Mouse (Mus musculus) frontal cortex, postnatal 14 days (tissue): ENCODE results near the gene Antxr1.

Source experiments
- DNase-seq, 2 experiments: peaks; one replicate each; pipeline ENCODE4 v3.0.0; 2022; ENCODE audit warnings: low spot score in 2 of 2

Gene Antxr1

DNA sequence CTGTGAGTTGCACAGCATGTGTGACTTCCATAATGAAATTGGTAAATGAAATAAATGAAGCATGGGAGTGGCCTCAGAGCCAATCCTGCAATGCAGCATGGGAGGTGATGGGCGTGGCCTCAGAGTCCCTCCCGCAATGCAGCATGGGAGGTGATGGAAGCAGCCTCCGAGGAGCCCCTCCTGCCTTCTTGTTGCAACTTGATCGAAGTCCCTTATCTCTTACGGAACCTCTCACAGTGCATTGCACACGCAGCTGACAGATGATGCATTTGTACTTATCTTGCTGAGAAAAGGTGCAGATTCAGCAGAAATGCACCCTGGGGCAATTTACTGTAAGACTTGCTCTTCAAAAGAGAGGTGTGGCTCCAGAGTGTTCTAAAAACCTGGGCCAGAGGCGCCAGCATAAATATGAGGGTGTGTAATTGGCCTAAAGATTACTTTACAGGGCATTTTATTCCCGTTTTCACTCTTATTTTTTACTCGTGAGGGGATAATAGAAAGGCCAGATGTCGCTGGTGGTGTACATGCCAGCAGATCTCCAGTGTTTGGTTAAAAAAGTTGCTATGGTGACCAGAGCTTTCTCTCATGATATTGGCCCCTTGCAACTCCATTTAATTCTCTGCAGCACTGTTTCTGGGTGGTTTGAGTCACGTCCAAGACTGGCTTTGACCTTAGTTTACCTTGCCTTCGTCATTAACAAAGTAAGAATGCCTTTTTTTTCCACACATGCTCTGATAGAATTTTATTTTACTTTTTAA lies 195.6 kb downstream of the Antxr1 start:
- no peak for DNase-seq

DNA sequence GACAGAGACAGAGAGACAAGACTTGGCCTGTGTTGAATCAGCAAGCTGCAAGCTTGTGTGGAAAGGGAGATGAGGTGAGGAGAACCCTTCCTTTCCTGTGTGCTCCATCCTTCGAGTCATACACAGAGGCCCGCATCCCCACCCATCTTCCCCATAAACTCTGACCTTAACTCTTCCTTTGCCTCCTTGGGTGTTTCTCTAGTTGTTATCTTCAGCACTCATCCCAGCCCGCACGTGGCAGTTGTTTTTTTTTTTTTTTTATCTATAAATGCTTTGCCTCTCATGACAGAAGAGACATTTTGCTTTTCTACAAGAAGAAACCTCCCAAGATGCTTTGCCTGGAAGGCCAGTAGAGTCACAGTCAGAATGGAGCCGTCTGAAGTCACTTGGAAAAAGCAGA lies 197.1 kb downstream of the Antxr1 start:
- DNase-seq: no peak

DNA sequence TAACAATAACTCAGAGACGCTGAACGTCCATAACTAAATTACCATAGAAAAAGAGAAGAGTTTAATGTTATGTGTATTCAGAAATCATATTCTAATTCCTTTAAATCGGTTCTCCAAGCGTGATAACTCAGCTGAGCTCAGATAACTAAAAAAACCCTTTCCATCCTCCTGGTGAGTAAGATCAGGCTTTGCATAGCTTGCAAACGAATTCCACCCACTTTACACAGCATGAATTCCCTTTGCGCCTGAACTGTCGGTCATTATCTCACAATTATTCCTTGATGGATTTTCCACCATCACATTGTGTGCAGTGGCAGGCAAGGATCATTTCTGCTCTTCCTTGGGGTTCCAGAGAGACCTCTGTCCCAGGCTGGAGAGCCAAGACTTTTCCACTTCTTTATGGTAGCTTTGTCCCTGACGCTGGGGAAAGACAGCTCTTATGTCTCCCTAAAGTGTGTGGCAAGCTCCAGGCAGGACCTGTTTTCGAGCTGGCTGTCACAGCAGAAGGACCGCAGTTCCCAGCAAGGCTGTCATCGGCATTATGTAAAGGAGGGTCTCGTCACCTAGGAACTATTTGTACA lies 201.6 kb downstream of the Antxr1 start:
- no peak for DNase-seq

DNA sequence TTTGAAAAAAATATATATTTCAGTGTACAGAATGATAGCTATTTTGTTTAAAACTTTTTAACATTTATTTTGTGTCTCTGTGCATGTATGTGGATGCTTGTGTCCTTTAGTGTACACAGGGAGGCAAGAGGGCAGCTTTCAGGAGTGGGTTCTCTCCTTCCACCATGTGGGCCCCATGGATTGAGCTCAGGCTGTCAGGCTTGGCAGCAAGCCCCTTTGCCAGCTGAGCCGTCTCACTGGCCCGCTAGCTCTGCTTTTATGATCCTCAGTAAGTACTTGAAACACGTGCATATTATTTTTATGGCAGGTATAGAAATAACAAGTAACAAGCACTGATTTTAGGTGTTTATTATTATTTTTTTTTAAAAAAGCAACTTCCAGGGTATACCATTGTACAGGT lies 202.1 kb downstream of the Antxr1 start:
- DNase-seq: no peak

DNA sequence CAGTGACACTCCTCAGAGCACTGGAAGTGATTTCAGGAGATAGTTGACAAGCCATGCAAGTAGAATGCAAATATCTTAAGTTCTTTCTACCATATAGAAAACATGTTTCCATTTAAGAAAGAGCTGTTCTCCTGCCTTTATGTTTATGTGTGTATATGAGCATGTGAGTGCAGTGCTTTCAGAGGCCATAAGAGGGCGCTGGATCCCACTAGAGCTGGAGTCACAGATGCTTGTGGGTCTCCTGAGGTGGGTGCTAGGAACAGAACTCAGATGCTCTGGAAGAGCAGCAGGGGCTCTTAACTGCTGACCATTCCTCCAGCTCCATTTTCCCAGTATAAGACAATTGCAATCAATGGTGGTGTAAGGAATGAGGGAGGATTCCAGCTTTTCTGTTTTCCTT lies 204.5 kb downstream of the Antxr1 start:
- no peak for DNase-seq

DNA sequence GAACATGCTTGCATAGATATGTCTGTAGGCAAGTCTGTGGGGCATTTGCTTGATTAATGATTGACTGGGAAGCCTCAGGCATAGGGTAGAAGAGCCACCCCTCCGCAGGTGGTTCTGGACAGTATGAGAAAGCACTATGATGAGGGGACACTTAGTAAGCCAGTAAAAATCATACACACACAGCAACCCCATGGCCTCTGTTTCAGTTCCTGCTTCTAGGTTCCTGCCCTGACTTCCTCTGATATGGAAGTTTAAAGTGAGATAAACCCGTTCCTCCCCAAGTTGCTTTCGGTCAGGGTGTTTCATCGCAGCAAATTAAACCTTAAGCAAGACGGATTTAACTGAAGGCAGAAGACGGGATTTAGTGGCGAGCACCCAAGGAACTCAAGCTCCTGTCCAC lies 205.0 kb downstream of the Antxr1 start:
- DNase-seq: no peak

DNA sequence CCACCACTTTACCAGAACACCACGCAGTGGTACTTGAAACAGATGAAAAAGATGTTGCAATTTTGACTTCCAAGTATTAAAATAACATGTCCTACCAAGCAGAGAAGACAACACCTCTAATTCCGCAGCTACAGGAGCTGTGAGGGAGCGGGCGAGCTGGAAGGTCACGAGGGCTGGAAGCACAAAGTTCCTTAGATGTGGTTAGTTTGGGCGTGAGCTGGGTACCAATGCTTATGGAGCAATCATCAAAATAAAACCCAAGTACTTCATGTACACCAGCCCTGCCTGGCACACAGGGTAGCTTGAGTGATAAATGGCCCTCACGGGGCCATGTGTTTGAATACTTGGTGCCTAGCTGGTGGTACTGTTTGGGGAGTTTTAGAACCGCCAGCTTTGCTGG lies 205.8 kb downstream of the Antxr1 start:
- DNase-seq: no peak

DNA sequence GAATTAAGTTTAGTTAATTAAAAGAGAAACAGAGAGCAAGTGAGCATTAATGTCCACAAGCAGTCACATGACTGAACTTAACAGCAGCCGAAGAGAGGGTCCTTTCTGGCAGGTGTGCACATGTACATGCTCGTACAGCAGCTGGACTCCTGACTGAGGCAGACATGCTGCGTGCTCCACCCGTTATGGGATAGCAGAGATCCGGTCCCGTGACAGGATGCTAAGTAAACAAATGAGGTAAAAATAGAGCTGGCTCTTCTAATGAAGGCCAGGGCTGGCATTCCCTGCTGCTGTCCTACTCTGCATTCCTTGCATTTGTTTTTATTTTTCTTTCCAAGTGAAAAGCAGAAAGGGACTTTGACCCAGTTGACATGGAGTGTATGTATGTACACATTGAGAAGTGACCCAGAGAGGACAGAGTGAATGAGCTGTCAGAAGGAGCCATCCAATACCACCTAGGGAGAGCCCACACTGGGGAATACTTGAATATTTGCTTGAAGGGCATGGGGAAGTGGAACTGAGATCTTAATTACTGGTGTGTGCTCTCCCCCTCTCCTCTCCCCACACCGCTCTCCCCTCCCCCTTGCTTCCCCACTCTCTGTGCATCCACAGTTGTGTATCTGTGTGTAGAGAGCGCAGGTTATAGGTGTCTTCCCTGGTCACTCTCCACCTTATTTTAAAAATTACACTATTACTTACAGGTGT lies 208.4 kb downstream of the Antxr1 start:
- no peak for DNase-seq

DNA sequence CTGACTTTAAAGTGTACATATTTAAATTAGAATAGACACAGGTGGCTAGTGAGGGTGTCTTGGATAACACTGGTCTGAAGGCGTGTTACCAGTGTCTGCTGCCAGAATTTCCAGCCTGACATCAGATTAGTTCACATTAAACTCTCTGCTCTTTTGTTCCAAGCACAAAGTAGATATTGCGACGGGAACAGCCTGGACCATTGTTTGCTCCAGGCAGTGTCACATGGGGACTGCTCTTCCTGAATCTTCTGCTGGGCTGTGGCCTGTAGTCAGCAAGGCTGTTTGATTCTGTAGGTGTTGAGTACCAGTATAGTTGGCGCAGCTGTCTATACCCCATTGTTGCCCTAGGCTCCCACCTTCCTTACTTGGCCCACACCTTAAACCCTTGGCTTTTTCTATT lies 211.6 kb downstream of the Antxr1 start:
- no peak for DNase-seq

DNA sequence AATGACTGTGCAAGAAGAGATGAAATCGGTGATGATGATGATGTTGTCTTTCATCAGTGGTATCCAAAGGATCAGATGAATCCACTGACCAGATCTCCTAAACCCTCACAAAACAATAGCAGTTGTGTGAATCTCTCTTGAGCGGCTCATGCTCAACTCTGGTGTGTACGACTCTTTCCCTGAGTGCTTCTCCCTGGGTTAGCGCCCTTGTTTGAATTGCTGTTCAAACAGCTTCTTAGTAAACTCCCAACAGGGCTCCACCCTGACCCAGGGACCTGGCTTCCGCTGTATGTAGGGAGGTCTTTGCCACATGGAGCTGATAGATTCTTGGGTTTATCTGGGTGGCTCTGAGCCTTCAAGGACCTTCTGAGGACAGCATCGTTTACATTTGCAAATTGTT lies 212.2 kb downstream of the Antxr1 start:
- no peak for DNase-seq

DNA sequence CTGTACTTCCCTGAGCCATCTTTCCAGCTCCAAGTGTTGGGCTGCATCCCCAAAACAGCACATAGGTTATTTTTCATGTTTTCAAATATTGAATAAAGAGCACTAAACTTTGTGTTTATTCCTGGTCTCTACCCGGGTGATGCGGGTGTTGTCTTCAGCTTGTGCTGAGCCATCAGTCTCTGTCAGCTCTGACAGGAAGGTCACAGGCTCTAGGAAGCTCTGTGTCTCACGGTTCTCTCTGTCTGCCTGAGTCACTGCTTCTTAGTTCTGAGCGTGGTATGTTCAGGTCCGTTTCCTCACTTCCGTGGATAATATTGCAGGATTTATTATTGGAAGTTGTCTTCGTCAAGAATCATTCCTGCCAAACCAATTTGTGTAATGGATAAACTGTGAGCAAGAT lies 213.7 kb downstream of the Antxr1 start:
- DNase-seq: no peak

DNA sequence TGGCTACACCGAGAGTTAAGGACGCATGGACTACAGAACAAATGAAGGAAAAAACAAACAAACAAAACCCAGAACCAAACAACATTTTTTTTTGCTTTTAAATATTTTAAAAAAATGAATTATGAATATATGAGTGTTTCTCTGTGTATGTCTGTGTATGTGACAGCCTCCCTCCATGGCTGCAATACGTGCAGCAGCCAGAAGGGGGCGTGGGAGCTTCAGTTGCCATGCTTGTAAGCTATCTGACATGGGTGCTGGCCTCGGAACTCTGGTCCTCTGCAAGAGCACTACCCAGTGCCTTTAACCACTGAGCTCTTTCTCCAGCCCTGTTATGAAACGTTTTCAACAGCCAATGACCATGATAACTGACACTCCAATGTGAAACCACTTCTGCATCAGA lies 215.0 kb downstream of the Antxr1 start:
- no peak for DNase-seq

DNA sequence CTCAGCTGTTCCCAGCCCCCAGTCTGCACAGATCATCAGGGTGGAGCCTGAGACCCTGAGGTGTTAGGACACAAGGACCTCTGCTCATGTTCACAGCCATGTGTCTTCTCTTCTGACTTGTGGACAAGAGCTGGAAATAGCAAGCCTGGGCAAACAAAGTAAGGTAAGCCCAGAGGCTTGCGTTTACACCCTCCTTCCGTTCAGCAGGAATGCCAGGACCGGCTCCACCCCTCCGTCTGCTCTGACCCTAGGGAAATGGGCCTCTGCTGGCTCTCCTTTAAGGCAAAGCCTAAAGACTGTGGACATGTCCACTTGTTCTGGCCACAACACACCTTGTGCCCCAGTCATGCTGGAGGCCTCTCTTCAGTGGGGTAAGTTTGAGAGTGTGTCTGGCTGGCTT lies 215.6 kb downstream of the Antxr1 start:
- DNase-seq: no peak

DNA sequence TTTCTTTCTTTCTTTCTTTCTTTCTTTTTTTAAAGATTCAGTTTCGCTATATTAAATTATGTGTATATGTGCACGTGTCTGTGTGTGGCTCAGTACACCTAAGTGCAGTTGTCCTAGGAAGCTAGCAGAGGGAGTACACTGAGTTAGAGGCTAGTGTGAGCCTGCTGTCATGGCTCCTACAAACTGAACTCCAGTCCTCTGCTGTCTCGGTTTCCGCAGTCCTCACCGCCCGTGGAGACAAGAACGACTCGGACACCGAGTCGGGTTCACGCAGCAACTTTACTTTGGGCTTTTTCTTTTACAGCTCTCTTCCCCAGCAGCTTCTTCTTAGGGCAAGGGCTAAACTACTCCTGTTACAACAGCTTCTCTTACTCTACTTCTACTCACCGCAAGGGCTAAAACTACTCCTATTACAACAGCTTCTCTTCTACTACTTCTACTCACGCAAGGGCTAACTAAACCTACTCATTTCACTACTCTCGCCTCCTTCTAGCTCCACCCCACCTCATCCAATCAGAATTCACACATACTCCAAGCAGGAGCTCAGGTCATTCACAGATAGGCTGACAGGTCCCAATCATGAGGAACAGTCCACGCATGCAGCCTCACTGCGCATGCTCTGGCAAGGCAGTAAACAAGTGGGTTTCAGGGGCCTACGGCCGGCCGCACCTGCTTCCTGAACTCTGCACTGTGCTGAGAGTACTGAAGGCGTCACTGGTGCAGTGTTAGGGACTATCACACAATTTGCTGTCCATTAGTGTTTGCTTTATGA lies 216.4 kb downstream of the Antxr1 start:
- no peak for DNase-seq

DNA sequence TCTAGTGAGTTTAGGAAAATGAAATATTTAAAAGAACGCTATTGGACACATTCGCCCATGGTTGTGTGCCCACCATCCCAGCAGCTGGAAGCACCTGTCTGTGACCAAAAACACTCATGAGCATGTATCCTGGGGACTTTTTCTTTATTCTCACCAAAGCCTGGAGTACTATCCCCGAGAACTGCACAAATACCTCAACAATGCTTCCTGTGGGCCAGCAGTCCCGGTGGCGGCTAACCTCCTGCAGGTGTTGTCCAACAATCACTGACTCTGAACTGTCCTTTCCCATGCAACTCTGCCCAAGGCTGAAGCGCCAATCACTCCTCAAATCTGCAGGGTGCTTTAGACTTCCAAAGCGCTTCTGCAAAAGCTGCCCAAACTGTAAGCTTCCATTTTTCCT lies 219.0 kb downstream of the Antxr1 start:
- no peak for DNase-seq

DNA sequence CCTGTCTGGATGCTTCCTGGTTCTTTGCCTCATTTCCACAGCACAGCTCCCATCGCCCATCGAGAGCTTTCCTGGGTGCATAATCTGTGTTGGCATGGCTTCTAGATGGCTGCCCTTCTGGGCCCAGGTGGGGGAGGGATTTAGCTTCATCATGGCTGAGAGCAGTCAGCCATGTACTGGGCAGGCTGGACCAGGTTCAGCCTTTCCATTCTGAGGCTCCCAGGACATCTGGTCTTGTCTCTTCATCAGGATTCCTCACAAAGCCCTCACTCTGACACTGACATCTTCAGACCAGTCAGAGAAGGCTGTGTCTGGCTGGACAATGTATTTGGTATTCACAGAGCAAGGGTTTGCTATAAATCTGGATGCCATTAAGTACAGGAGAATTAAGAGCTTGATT lies 219.6 kb downstream of the Antxr1 start:
- DNase-seq: no peak

DNA sequence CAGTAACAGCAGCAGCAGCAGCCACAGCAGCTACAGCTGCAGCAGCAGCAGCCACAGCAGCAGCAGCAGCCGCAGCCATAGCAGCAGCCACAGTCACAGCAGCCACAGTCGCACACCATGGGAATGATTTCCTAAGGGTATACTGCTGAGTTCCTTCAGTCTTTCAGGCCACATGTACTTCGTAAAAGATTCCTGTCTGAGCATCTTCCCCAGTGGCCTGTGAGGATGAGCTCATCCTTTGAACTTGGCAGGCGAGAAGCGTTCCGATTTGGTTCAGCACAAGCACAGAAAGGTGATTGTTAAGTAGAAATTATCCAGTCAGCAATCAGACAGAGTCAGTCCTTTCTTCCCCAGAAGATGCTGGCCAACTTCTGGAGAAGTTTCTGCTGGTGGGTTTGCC lies 223.5 kb downstream of the Antxr1 start:
- DNase-seq: no peak

DNA sequence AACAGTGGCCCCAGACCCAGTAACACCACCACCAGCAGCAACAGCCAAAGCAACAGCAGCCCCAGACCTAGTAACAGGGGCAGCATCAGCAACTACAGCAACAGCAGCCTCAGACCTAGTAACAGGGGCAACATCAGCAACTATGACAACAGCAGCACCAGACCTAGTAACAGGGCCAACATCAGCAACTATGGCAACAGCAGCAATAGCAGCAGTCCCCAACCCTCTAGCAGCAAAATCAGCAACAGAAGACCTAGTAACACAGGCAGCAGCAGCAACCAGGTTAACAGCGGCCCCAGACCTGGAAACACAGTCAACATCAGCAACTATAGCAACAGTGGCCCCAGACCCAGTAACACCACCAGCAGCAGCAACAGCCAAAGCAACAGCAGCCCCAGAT lies 224.1 kb downstream of the Antxr1 start:
- DNase-seq: no peak

DNA sequence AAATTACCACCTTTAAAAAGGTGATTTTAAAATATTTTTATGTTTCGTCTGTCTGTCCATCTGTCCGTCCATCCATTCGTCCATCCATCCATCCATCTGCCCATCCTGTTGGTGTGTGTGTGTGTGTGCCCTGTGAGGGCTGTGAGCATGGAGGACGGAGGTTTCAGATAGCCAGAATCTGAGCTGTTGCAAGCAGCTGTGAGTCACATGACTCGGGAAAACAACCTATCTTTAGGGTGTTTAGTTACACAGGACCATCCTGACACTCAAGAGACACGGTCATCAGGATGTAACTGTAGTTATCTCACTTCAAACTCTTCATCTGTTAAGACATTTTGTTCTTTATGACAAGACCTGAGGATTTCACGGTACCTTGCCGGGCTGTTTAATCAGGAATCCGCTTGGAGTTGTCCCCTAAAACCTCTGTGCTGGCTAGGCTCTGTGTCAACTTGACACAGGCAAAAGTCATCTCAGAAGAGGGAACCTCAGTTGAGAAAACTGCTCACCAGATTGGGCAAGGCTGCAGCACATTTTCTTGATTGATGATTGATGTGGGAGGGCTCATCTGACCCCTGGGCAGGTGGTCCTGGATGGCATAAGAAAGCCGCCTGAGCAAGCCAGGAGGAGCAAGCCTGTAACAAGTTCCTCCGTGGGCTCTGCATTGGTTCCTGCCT lies 231.4 kb downstream of the Antxr1 start, which contains the start of gene D6Ertd527e:
Gene D6Ertd527e (plus strand): TSS at position 624 of the 674 bp plus-strand sequence.
- no peak for DNase-seq

DNA sequence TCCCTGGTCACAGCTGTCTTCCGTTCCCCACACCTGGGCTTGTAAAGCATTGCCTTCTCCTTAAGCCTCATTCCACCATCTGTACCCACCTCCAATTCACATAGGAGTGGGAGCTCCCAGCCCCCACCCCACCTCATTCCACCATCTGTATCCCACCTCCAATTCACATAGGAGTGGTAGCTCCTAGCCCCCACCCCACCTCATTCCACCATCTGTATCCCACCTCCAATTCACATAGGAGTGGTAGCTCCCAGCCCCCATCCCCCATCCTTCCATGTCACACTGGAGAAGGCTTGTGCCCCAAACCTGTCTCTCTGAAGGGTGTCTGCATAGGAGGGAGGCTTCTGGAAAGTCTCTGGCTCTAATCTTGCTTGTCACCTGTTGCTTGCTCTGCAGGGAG lies 232.3 kb downstream of the Antxr1 start:
- no peak for DNase-seq

DNA sequence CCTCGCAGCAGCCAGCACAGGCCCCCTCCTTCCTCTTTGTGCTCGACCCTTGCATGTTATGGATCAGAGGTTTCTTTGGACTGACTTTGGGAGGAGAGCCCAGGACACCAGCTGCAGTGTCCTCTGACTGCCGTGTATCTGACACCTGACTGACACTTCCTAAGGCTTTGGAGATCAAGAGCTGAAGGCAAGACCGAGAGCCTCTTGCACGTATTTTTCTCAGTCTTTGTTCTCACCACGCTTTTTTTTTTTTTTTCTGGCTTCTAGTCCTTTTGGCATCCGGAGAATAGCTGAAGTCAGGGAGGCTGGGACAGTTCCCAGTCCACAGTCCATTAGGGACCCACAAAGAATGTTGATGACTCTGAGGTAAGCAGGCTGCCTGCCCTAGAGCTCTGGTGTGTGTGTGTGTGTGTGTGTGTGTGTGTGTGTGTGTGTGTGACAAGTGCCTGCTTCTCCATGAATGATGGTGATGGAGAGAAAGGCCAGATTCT lies 233.2 kb downstream of the Antxr1 start:
- no peak for DNase-seq

DNA sequence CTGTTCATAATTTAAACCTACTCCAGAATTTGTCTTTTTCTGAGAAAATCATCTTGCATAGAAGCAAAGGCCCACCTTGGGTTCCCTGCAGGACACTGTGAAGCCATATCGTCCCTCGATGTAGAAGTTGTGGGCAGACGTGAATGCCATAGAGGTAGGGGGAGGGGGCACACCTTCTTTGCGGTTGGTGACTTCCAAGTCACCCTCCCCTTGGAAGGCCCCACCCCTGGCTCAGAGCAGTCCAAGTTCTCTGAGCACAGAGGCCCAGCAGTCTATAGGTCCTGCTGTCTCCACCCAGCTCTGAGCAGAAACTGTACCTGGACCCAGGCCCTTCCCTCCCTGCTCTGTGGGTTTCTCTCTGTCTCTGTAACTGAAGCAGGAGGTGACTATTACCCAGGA lies 233.7 kb downstream of the Antxr1 start:
- no peak for DNase-seq
